Mouse (Mus musculus): ENCODE results near the gene Cd28.

GRCm38 (mm10) chr1:60667873-60668616, 48.6 kb upstream of the Cd28 start:
- TF ChIP-seq CTCF (IDR thresholded peaks at IDR 0.05; ENCODE audit: low read depth, low read length) (no peak), POLR2A (IDR thresholded peaks at IDR 0.05; ENCODE audit: insufficient read depth, low read length) (no peak), EP300 (IDR thresholded peaks at IDR 0.05; ENCODE audit: insufficient read depth, low read depth, low read length) (no peak)

All from ES-Bruce4 (cell line).